Mouse (Mus musculus): ENCODE results near the gene Oxa1l. TPM values are rescaled to one million over a fixed set of nuclear protein-coding genes. Genes with fewer than 3 reads are reported as not detected.
A peak's percentile ranks its signal among the peaks of the same experiment; 100 is the strongest.

Gene Oxa1l
- total RNA-seq, 2 experiments from 2014 or later, result 51.1 to 70.3 TPM

GRCm38 (mm10) chr14:54367429-54368060 is 6.9 kb downstream of the Oxa1l start:
- no peak for ATAC-seq (replicated peaks; ENCODE audit: low FRiP score, low TSS enrichment, poor library complexity, severe bottlenecking)

- no peak for ATAC-seq (replicated peaks; ENCODE audit: low FRiP score, low TSS enrichment, poor library complexity, severe bottlenecking)
Observed at GRCm38 (mm10) chr14:54369372-54369771, 8.7 kb downstream of the Oxa1l start.

GRCm38 (mm10) chr14:54370595-54370994 is 10.0 kb downstream of the Oxa1l start:
- ATAC-seq (replicated peaks; ENCODE audit: low FRiP score, low TSS enrichment, poor library complexity, severe bottlenecking), result no peak

GRCm38 (mm10) chr14:54371460-54371859 is 10.8 kb downstream of the Oxa1l start:
- no peak for ATAC-seq (replicated peaks; ENCODE audit: low FRiP score, low TSS enrichment, poor library complexity, severe bottlenecking)

DNA sequence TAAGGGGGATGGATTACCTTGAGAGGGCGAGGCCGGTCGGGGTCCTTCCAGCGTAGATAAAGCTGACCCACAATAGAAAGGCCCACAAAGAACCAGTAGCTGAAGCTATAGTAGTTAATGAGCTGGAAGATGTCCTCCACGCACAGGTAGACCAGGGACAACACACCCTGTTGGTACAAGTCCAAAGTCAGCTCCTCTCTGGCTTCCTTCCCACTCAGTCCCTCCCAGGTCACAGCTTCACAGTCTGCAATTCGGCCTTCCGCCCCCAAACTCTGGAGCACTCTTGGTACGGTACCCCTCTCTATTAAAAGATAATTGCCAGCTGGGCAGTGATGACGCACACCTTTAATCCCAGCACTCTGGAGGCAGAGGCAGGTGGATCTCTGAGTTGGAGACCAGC is 12.3 kb downstream of the Oxa1l start:
- no peak for ATAC-seq (replicated peaks; ENCODE audit: low FRiP score, low TSS enrichment, poor library complexity, severe bottlenecking)

- ATAC-seq (replicated peaks; ENCODE audit: low FRiP score, low TSS enrichment, poor library complexity, severe bottlenecking), result peak; percentile 86
Observed at GRCm38 (mm10) chr14:54375916-54376315, 15.3 kb downstream of the Oxa1l start.

- ATAC-seq (replicated peaks; ENCODE audit: low FRiP score, low TSS enrichment, poor library complexity, severe bottlenecking), result no peak
Observed at GRCm38 (mm10) chr14:54377166-54377565, 16.5 kb downstream of the Oxa1l start.

GRCm38 (mm10) chr14:54379571-54379970 is 18.9 kb downstream of the Oxa1l start:
- no peak for ATAC-seq (replicated peaks; ENCODE audit: low FRiP score, low TSS enrichment, poor library complexity, severe bottlenecking)

- ATAC-seq (replicated peaks; ENCODE audit: low FRiP score, low TSS enrichment, poor library complexity, severe bottlenecking), result no peak
Observed at GRCm38 (mm10) chr14:54380616-54381015, 20.0 kb downstream of the Oxa1l start.

GRCm38 (mm10) chr14:54381816-54382215 is 21.2 kb downstream of the Oxa1l start:
- no peak for ATAC-seq (replicated peaks; ENCODE audit: low FRiP score, low TSS enrichment, poor library complexity, severe bottlenecking)

DNA sequence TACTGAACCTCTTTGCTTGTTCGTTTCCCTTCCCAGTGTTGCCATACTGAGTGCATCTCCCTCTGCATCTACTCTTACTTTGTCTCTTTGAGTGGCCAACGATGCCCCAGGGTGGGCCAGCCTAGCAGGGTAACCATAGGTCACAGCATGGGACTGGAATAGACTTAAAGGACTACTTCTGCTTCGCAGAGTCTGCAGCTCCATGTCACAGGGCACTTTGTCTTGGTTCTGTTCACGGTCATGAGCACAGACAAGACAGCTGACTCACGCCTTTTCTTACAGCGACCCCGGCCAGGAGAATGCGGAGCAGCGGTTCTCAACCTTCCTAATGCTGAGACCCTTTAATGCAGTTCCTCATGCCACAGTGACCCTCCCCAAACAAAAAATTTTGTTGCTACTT is 22.0 kb downstream of the Oxa1l start:
- ATAC-seq (replicated peaks; ENCODE audit: low FRiP score, low TSS enrichment, poor library complexity, severe bottlenecking), result no peak

- ATAC-seq (replicated peaks; ENCODE audit: low FRiP score, low TSS enrichment, poor library complexity, severe bottlenecking), result no peak
Observed at GRCm38 (mm10) chr14:54383355-54383771, 22.7 kb downstream of the Oxa1l start.

DNA sequence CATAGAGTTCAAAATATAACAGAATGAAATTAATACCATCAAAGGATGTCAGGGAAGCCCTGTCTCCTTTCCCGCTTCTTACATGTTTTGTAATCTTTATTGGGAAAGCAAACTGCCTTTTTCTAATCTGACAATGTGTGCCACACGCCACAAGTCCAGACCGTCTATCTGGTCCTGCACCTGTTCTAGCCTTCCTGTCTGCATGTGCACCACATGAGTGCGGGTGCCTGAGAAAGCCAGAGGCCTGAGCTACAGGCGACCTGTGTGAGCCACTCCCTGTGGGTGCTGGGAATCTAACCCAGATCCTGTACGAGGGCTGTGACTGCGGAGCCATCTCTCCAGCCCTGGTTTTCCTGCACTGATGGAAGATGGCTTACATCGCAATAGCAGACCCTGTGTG is 23.8 kb downstream of the Oxa1l start:
- peak; percentile 86 for ATAC-seq (replicated peaks; ENCODE audit: low FRiP score, low TSS enrichment, poor library complexity, severe bottlenecking)

- ATAC-seq (replicated peaks; ENCODE audit: low FRiP score, low TSS enrichment, poor library complexity, severe bottlenecking), result no peak
Observed at GRCm38 (mm10) chr14:54385968-54386618, 25.5 kb downstream of the Oxa1l start.

DNA sequence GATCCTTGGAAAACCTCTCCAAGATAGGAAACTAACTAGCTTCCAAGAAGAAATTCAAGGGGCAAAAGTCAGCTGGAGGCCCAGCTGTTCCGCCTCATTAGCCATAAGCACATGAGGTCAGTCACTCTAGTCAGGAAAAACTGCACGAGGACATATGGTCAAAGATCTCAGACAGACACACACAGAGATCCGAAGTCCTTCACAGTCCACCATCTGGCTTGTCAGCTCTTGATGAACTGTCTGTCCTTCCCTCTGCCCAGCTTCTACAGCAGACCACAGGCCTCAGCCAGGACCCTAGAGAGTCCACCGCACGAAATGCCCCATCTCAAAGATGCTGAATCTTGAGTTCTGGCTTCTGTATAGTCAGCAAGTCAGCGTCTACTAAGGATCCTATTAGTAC is 26.9 kb downstream of the Oxa1l start:
- no peak for ATAC-seq (replicated peaks; ENCODE audit: low FRiP score, low TSS enrichment, poor library complexity, severe bottlenecking)

- ATAC-seq (replicated peaks; ENCODE audit: low FRiP score, low TSS enrichment, poor library complexity, severe bottlenecking), result no peak
Observed at GRCm38 (mm10) chr14:54390843-54391242, 30.2 kb downstream of the Oxa1l start.

- ATAC-seq (replicated peaks; ENCODE audit: low FRiP score, low TSS enrichment, poor library complexity, severe bottlenecking), result no peak
Observed at GRCm38 (mm10) chr14:54393794-54394193, 33.2 kb downstream of the Oxa1l start.

DNA sequence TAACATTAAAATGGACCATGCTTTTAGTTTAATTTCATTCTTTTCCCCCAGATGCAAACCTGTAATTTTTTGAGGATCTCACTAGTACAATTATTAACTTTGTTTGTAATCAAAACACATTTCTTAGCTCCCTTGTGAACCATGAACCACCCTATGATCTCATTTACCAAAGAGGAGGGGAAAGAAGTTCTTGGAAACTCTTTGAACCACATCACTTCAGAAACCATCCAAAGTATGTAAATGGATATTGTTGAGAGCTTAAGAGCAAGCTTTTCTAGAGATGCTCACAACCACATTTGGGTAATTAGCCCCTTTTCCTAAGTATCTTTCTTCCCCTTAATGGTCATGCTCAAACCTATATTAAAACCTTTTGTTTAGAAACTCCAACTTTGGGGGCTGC is 33.7 kb downstream of the Oxa1l start:
- ATAC-seq (replicated peaks; ENCODE audit: low FRiP score, low TSS enrichment, poor library complexity, severe bottlenecking), result no peak

DNA sequence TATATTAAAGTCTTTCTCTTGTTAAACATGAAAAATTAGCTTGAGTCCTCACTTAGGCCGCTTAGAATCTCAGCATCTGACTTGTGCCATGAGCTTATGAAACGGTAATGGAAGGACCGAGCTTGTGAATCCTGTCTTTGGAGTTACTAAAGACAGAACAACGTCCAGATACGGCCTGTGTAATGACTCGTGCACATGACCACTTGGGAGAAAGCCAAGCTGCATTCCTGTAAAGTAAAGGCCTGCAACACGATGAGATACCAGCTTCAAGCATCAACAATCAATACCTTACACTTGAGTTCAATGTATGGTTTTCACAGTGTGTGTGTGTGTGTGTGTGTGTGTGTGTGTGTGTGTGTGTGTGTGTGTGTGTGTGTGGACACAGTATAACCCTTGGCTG is 36.1 kb downstream of the Oxa1l start:
- ATAC-seq (replicated peaks; ENCODE audit: low FRiP score, low TSS enrichment, poor library complexity, severe bottlenecking), result no peak

DNA sequence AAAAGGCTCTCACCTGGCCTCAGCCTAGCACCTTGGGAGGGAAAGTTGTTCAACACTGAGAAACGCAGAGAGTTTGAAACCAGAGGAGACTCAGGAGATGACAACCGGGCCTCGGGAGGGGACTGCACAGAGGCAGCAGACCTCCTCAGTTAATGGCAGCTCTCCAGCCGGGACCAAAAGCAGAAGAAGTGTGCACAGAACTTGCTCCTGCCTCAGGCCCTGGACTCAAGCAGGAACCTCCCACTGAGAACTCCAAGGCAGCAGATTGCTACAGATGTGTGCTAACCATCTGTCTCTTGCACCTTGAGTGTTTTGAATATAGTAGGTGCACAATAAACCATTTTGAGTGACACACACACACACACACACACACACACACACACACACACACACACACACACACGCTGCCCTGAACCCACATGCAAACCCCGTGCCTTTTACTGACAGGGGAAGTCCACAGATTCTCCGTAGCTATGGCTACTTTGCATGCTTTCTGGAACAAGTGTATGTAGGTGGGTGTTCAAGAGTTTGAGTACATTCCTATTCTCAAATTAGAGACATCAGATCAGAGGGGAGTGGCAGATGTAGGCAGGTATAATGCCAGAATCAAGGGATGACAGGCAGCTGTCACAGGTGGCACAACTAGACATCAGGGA is 37.4 kb downstream of the Oxa1l start:
- no peak for ATAC-seq (replicated peaks; ENCODE audit: low FRiP score, low TSS enrichment, poor library complexity, severe bottlenecking)

GRCm38 (mm10) chr14:54398528-54398916 is 37.9 kb downstream of the Oxa1l start:
- no peak for ATAC-seq (replicated peaks; ENCODE audit: low FRiP score, low TSS enrichment, poor library complexity, severe bottlenecking)
